Mouse (Mus musculus) macrophage (primary cell): ENCODE data around the gene Cers3. TPM values are rescaled to one million over a fixed set of nuclear protein-coding genes. Genes with fewer than 3 reads are reported as not detected.

Experiments used
- H3K27ac ChIP-seq: fragments of 350-480 bp; formaldehyde crosslinking; 2 replicates; pipeline ENCODE4 v1.9.0; 2021
- H3K36me3 ChIP-seq: fragments of 350-480 bp; formaldehyde crosslinking; 2 replicates; pipeline ENCODE4 v1.9.0; 2021; ENCODE audit errors: inconsistent target
- H3K4me3 ChIP-seq: fragments of 350-480 bp; formaldehyde crosslinking; 2 replicates; pipeline ENCODE4 v1.9.0; 2021; ENCODE audit errors: inconsistent target
- H3K79me2 ChIP-seq: fragments of 350-480 bp; formaldehyde crosslinking; 2 replicates; pipeline ENCODE4 v1.9.0; 2021; ENCODE audit errors: inconsistent target
- WGBS: methylation state at CpG from one replicate; pipeline ENCODE4 v1.1.7; 2026; ENCODE audit warnings: inconsistent platforms; ENCODE audit not compliant: missing documents; 5-methylcytosine and 5-hydroxymethylcytosine counted together
- polyA plus RNA-seq: library from polyadenylated mRNA; stranded (reverse); fragments of 250-400 nt; gene quantifications from 3 replicates; pipeline ENCODE4 v1.2.4, GENCODE M21; 2018; ENCODE audit warnings: inconsistent platforms

Gene Cers3
- polyA plus RNA-seq, 1 experiment from 2014 or later = not detected

DNA sequence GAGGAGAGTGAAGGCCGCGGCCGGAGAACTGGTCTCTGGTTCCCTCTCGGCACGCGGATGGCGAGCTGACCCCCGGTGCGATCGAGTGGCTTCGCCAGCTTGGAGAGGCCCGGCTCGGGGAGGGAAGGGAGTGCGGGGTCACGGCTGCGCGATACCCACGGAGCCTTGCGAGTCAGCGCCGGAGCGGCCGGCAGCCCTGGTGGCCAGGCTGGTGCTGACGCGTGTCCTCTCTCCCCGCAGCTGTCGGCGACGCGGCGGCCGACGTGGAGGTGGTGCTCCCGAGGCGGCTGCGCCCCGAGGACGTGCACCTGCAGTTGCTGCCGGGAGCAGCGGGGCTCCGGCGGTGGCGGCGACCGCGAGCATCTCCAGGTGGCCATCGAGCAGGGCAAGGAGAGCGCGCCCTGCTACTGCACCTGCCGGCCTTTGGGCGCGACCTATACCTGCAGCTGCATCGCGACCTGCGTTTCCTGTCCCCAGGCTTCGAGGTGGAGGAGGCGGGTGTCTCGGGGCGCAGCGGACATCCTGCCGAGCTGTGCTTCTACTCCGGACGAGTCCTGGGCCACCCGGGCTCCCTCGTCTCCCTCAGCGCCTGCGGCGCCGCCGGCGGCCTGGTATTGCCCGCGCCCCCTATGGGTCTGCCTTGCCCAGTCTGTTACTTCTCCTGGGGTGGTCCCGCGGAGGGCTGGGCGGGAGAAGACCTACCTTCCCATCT lies 96.9 kb downstream of the Cers3 start:
- H3K4me3 ChIP-seq = no peak overlapping the region
- H3K79me2 ChIP-seq = no peaks in the 10 kb centered on the region
- no peaks in the 10 kb centered on the region for H3K36me3 ChIP-seq
- WGBS = under 1% methylated on average over 71 of the region's 76 CpGs
- no peak overlapping the region for H3K27ac ChIP-seq

DNA sequence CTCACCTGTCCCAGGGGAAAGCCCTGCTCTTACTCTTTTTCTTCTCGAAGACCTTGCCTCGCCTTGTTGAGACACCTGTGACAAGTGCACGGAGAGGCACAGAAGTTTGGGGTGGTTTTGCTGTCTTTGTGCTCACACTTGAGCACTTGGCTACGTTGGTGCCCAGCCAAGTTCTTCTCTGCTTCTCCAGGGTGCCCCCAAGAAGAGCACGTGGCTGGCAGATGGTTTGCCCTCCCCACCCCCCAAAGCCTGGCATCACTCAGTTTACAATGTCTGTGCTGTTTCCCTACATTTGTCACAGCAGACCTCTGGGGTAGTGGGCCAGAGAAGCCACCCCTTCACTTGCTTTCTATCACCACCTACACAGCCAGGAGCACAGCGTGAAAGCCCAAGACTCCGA lies 97.9 kb downstream of the Cers3 start:
- WGBS = 78% methylated on average over 7 of the region's 7 CpGs
- H3K36me3 ChIP-seq = no peaks in the 10 kb centered on the region
- no peaks in the 10 kb centered on the region for H3K79me2 ChIP-seq
- H3K4me3 ChIP-seq = no peak overlapping the region
- H3K27ac ChIP-seq = no peak overlapping the region

DNA sequence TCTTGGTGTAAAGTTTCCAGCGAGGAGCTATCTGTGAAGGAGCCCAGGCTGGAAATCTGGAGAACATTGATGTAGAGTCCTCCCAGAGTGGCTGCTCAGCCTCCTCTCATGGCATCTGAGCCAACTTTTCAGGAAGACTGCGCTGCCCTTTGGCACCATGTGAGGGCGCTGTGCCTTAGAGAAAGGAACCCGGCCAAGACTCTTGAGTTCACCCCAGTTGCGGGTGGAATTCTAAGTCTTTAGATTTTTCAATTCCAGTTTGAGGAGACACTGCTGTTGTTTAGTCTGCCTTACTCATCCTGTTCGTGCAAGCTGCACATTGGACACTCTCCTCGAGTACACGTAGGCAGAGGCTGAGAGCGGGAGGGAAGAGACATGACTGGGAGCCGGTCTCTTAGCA lies 98.7 kb downstream of the Cers3 start:
- WGBS = 58% methylated on average over 10 of the region's 10 CpGs
- H3K79me2 ChIP-seq = no peaks in the 10 kb centered on the region
- H3K27ac ChIP-seq = no peak overlapping the region
- H3K36me3 ChIP-seq = no peaks in the 10 kb centered on the region
- no peak overlapping the region for H3K4me3 ChIP-seq

- H3K79me2 ChIP-seq = no peaks in the 10 kb centered on the region
- H3K4me3 ChIP-seq = no peak overlapping the region
- 82% methylated on average over 2 of the region's 2 CpGs for WGBS
- H3K36me3 ChIP-seq = no peaks in the 10 kb centered on the region
- no peak overlapping the region for H3K27ac ChIP-seq
These were observed 100.5 kb downstream of the Cers3 start for GRCm38 (mm10) chr7:66843846-66844245.

DNA sequence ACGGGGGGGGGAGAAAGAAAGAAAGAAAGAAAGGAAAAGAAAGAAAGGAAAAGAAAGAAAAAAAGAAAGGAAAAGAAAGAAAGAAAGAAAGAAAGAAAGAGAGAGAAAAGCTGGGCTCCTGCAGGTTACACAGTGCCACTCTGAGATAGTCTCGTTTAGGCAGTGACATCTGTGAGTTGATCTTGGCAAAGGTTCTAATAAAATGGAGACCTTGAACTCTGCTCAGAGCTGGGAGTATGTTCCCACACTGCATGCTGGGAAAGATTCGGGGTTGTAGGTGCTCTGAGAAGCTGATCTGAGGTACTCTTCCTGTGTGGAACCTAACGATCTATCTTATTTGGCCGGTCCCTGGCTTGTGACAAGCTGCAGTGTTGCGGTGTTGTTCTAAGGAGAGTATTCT lies 103.3 kb downstream of the Cers3 start:
- WGBS = 90% methylated on average over 6 of the region's 6 CpGs
- no peaks in the 10 kb centered on the region for H3K79me2 ChIP-seq
- no peak overlapping the region for H3K27ac ChIP-seq
- H3K36me3 ChIP-seq = no peaks in the 10 kb centered on the region
- no peak overlapping the region for H3K4me3 ChIP-seq

DNA sequence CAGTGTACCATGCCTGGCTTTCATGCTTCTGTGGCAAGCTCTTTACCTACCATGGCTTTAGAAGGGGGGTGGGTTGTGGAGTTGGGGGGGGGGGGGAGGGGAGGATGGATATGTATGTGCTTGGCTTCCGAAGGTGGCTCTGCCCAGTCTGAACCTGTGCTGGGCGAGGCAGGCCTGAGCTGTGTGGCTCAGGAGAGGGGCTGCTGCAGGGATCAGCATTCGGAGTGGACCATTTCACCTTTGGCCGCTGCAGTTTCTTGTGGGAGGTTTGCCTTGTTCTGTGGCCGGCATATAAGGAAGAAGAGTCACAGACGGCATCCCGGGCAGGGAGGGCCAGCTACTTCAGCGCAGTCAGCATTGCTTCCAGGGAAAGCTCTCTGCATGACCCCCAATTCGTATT lies 104.0 kb downstream of the Cers3 start:
- no peaks in the 10 kb centered on the region for H3K79me2 ChIP-seq
- H3K27ac ChIP-seq = no peak overlapping the region
- H3K36me3 ChIP-seq = no peaks in the 10 kb centered on the region
- no peak overlapping the region for H3K4me3 ChIP-seq
- WGBS = 94% methylated on average over 9 of the region's 9 CpGs

DNA sequence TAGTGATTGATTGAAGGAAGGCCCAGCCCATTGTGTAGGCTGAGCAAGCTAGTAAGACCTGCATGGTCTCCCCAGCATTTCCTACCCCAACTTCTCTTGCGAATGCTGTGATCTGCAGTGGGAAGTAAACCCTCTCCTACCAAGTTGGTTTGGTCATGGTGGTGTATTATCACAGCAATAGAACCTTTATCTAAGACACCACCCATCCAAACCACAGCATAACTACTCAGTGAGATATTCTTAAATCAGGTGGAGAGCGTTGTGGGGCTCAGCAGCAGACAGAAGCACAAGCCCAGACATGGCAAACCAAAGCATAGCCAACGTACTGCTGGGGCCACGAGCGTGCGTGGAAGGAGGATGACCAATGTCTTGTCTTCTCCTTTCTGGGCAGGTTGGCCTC lies 106.0 kb downstream of the Cers3 start:
- Histone ChIP-seq H3K36me3 (no peaks in the 10 kb centered on the region), H3K79me2 (no peaks in the 10 kb centered on the region), H3K4me3 (no peak overlapping the region), H3K27ac (no peak overlapping the region)
- 94% methylated on average over 6 of the region's 6 CpGs for WGBS

DNA sequence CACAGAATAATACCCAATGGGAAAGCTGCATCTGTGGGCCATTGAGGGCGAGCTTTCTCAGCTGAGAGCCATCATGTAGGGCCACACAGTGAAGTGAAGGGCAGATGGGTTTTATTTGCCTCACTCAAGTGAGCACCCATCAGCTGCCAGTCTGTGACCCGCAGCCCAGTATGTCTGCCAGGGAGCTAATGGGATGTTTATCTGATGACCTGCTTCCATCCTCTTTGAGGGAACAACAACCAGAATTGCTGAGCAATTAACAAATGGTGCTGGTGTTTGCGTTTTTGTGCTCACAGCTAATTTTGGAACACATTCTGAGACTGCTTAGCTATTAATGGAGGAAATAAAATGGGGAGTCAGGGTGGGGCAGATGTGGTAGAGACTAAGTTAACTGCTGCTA lies 108.9 kb downstream of the Cers3 start:
- Histone ChIP-seq H3K36me3 (no peaks in the 10 kb centered on the region), H3K79me2 (no peaks in the 10 kb centered on the region), H3K27ac (no peak overlapping the region), H3K4me3 (no peak overlapping the region)
- WGBS = 85% methylated on average over 3 of the region's 3 CpGs

GRCm38 (mm10) chr7:66857610-66858009 lies 114.3 kb downstream of the Cers3 start:
- H3K36me3 ChIP-seq = no peaks in the 10 kb centered on the region
- no peak overlapping the region for H3K27ac ChIP-seq
- WGBS = 73% methylated on average over 1 of the region's 1 CpGs
- no peak overlapping the region for H3K4me3 ChIP-seq
- no peaks in the 10 kb centered on the region for H3K79me2 ChIP-seq

DNA sequence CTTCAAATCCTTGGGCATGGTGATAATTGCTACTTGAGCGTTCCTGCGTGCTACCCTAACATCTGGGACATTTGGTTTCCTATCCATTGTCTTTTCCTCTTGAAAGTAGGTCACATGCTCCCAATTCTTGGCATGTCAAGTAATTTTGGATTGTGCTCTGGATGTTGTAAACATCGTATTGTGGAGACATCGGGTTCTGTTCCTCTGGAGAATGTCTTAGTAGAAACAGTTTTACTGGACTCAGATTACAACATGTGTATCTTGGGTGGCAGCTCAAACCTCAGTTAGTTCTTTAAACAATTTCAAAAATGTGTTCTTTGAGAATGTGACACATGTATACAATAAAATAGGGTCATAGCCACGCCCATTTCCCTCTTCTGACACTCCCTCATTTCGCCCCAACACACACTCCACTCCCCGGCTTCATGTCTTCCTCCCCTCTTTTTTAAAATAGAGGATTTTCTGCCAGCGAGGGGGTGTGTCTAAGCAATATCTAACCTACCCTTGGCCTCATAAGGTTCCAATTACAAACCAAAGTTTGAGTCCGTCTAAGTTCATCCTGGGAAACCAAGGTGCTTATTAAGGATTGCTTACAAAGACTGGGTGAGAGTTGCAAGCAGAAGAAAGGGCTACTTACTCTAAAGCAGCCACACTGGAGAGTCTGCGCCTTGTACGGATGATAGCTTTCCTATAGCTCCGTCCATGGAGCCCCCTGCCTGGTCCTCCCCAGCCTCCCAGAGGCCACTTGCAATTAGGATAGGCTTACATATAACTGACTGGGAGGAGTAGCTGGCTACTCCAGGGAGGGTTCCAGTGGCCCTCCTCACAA lies 115.2 kb downstream of the Cers3 start:
- WGBS = 84% methylated on average over 12 of the region's 12 CpGs
- Histone ChIP-seq H3K36me3 (no peaks in the 10 kb centered on the region), H3K79me2 (no peaks in the 10 kb centered on the region), H3K4me3 (no peak overlapping the region), H3K27ac (no peak overlapping the region)

DNA sequence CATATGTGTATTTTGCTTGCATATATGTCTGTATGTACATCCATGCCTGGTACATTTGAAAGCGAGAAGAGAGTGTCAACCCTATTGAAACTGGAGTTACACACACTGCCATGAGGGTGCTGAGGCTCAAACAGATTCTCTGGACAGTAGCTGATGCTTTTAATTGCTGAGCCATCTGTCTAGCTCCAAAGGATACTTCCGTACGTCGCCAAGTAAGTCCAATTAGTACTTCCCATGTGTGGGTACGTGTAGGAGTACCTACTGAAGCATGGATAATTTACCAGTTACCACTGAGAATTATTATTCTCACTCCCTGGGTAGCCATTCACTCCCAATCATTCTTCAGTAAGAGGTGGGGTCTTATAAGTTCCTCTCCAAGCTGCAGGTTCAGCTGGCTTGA lies 115.9 kb downstream of the Cers3 start:
- Histone ChIP-seq H3K36me3 (no peaks in the 10 kb centered on the region), H3K79me2 (no peaks in the 10 kb centered on the region), H3K4me3 (no peak overlapping the region), H3K27ac (no peak overlapping the region)
- WGBS = 90% methylated on average over 5 of the region's 5 CpGs

- no peak overlapping the region for H3K27ac ChIP-seq
- no peak overlapping the region for H3K4me3 ChIP-seq
- WGBS = 28% methylated on average over 19 of the region's 19 CpGs
- no peaks in the 10 kb centered on the region for H3K79me2 ChIP-seq
- H3K36me3 ChIP-seq = no peaks in the 10 kb centered on the region
These were observed 123.8 kb downstream of the Cers3 start for GRCm38 (mm10) chr7:66866944-66867718.

GRCm38 (mm10) chr7:66867719-66868501 lies 124.6 kb downstream of the Cers3 start:
- no peaks in the 10 kb centered on the region for H3K79me2 ChIP-seq
- H3K27ac ChIP-seq = no peak overlapping the region
- H3K4me3 ChIP-seq = no peak overlapping the region
- H3K36me3 ChIP-seq = no peaks in the 10 kb centered on the region
- WGBS = 89% methylated on average over 13 of the region's 13 CpGs

GRCm38 (mm10) chr7:66871520-66871919 lies 128.2 kb downstream of the Cers3 start:
- Histone ChIP-seq H3K4me3 (no peak overlapping the region), H3K27ac (no peak overlapping the region), H3K79me2 (no peaks in the 10 kb centered on the region), H3K36me3 (no peaks in the 10 kb centered on the region)
- 91% methylated on average over 3 of the region's 7 CpGs for WGBS
